Comparison of ENCODE assay signal across 22 mouse cellular contexts in genomic region chr11:30148378-30148777, GRCm38 (mm10).
A peak's percentile ranks its signal among the peaks of the same experiment; 100 is the strongest.
DNase-seq lines count a peak whose midpoint lies in the region; ATAC-seq and TF ChIP-seq lines count a peak whose summit lies in the region.
"Had no signal": no experiment of that assay in that cellular context is flagged by ENCODE, and none has a peak within 500 bp of the region (broad histone marks: within the 10 kb centered on the region; RNA-seq: fewer than 3 reads in every experiment).

No protein-coding gene starts in this region.

- H3K4me1 ChIP-seq in spleen, adult 2 months (ENCODE audit: control insufficient read depth, insufficient read depth, insufficient read length), result no peaks in the 10 kb centered on the region; the same call in 1 of the 2 replicates
- H3K4me1 ChIP-seq: lung, embryonic 15.5 days; midbrain, embryonic 13.5 days had no signal

- no peak for TF ChIP-seq CTCF in spleen, adult 2 months (IDR thresholded peaks at IDR 0.05; ENCODE audit: extremely low read depth, insufficient read depth, insufficient read length, insufficient replicate concordance)

- no peak overlapping the region for H3K4me3 ChIP-seq in spleen, adult 2 months (ENCODE audit: extremely low read depth, insufficient read depth, insufficient read length)
- H3K4me3 ChIP-seq: embryonic facial prominence, embryonic 15.5 days; heart, embryonic 13.5 days; limb, embryonic 12.5 days; lung, embryonic 15.5 days; midbrain, embryonic 13.5 days had no signal

- TF ChIP-seq POLR2A in spleen, adult 2 months (IDR thresholded peaks at IDR 0.05; ENCODE audit: low read depth, low read length), result no peak

- H3K27me3 ChIP-seq in spleen, adult 2 months (ENCODE audit: control insufficient read depth, insufficient read depth, low read length), result no peaks in the 10 kb centered on the region
- H3K27me3 ChIP-seq: embryonic facial prominence, embryonic 15.5 days; heart, embryonic 13.5 days; limb, embryonic 12.5 days; lung, embryonic 15.5 days; midbrain, embryonic 13.5 days had no signal

- peak; percentile 85 for DNase-seq in heart, adult 11 months
- no peak for DNase-seq in heart, postnatal 4 days
- DNase-seq in spleen, adult 2 months (ENCODE audit: low read depth in 1 of 2, low spot score in 2 of 2), result peak; percentile 42 to 57
- DNase-seq in spleen, postnatal 10 days (ENCODE audit: low spot score in 2 of 2), result no peak
- DNase-seq in lung, postnatal 10 days, result no peak
- DNase-seq in urinary bladder, adult 18-20 months (ENCODE audit: low spot score in 2 of 2), result no peak
- no peak for DNase-seq in gastrocnemius, postnatal 4 days (ENCODE audit: low spot score in 2 of 2)
- DNase-seq: adrenal gland, postnatal 25 days; cerebellum, adult 11-12 months; cerebellum, postnatal 14 days; forebrain, postnatal 0 days; gastrocnemius, postnatal 36 days; kidney, adult 8-10 months; kidney, postnatal 36 days had no signal

- H3K36me3 ChIP-seq in spleen, adult 2 months (ENCODE audit: control insufficient read depth, insufficient read depth, low read length), result peaks cover 38% of the 10 kb centered on the region

- no peak overlapping the region for H3K27ac ChIP-seq in spleen, adult 2 months (ENCODE audit: insufficient read depth, low read length)
- H3K27ac ChIP-seq: embryonic facial prominence, embryonic 15.5 days; limb, embryonic 12.5 days; liver, embryonic 14.5 days; lung, embryonic 15.5 days; midbrain, embryonic 13.5 days; stomach, postnatal 0 days had no signal

- ATAC-seq in granulocyte monocyte progenitor cell, adult 5-6 weeks (replicated peaks; ENCODE audit: poor library complexity, severe bottlenecking), result 0 out of 2 replicates have a peak, but pooled peaks have one; percentile 52
- ATAC-seq: forebrain, postnatal 0 days; midbrain, embryonic 13.5 days had no signal

Comparison
In these comparisons a context has a peak if more than half of its experiments do, and no peak if none do; other contexts are left out.
1. DNase-seq: peak in heart, adult 11 months (single experiment) and spleen, adult 2 months (2 of 2); none in heart, postnatal 4 days (single experiment), spleen, postnatal 10 days (0 of 2), lung, postnatal 10 days (single experiment), urinary bladder, adult 18-20 months (0 of 2) and gastrocnemius, postnatal 4 days (0 of 2).